Mouse (Mus musculus) G1E (cell line): ENCODE measurements around the gene Klrb1f.

Experiments
- CTCF ChIP-seq: IDR thresholded peaks from 2 replicates; pipeline ENCODE4 v1.5.1; 2012; ENCODE audit warnings: low read depth, low read length, inconsistent platforms, mixed read lengths
- GATA1 ChIP-seq: IDR thresholded peaks from 2 replicates; pipeline ENCODE4 v1.6.1; 2012; ENCODE audit warnings: borderline replicate concordance, low read length, inconsistent platforms, mixed read lengths
- GATA2 ChIP-seq: IDR thresholded peaks from 2 replicates; pipeline ENCODE4 v1.6.1; 2012; ENCODE audit warnings: low read depth, low read length, inconsistent platforms, borderline replicate concordance
- POLR2AphosphoS5 ChIP-seq: IDR thresholded peaks from 2 replicates; pipeline ENCODE4 v1.6.1; 2012; ENCODE audit warnings: low read depth, low read length, inconsistent platforms; ENCODE audit not compliant: insufficient replicate concordance
- TAL1 ChIP-seq: conservative IDR thresholded peaks from 2 replicates; pipeline ENCODE4 v1.6.1; 2012; ENCODE audit warnings: low read depth, low read length, inconsistent platforms, mixed read lengths

DNA sequence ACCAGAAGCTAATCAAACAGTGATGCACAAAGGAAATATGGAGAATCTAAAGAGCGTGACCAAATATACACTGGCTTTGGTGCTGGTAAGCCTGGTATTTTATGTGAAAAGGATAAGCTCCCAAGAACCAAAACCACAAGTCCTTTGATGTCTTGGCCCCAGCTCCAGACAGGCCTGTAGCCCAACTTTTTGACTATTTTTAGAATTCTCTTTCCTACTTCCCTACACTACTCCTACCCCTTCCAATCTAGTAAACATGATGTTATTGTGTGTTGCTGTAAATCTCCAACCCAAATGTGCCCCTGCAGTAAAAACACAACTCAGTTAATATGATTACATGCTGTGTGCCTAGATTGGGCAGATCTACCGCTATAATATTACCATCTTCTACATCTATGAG is 4.2 kb upstream of the Klrb1f start:
- no peak for TF ChIP-seq CTCF
- no peak for TF ChIP-seq POLR2AphosphoS5
- no peak for TF ChIP-seq GATA1
- TF ChIP-seq TAL1: no peak
- no peak for TF ChIP-seq GATA2
